Mouse (Mus musculus) layer of hippocampus, adult 18-20 months (tissue): ENCODE results near the gene Speer4c. TPM values are rescaled to one million over a fixed set of nuclear protein-coding genes. Genes with fewer than 3 reads are reported as not detected.
"Not testable (repeated sequence)": the region's sequence is repeated elsewhere in the genome, so short reads cannot be mapped to it uniquely, and the experiment has no call there.

ENCODE experiments used
- DNase-seq, 2 experiments: peaks; one replicate each; pipeline ENCODE4 v3.0.0; 2022; ENCODE audit warnings: low spot score in 2 of 2
- long read RNA-seq: library from polyadenylated mRNA; stranded (forward); transcript quantifications from one replicate; pipeline ENCODE4 v2.0.0, GENCODE M21; 2021
- total RNA-seq, 2 experiments: library from RNA; stranded (reverse); gene quantifications; 2 replicates each; pipeline ENCODE4 v1.2.3; 2021

Gene Speer4c
- not detected for total RNA-seq
- long read RNA-seq = 0 reads

- not testable (repeated sequence) for DNase-seq
These were observed at the start of gene Speer4c for GRCm38 (mm10) chr5:15714171-15714570. Gene Speer4c, minus strand, starts transcription at chr5:15714271.

GRCm38 (mm10) chr5:15747478-15748255 lies 33.6 kb upstream of the Speer4c start:
- DNase-seq = no peak

- no peak for DNase-seq
These were observed 20.2 kb upstream of the Speer4c start for GRCm38 (mm10) chr5:15734097-15734867.

- DNase-seq = peak in 1 of 2 experiments; percentile 66
These were observed 11.2 kb downstream of the Speer4c start for GRCm38 (mm10) chr5:15702891-15703290.

- DNase-seq = not testable (repeated sequence)
These were observed 16.4 kb downstream of the Speer4c start for GRCm38 (mm10) chr5:15697719-15698118.

- DNase-seq = not testable (repeated sequence)
These were observed 22.2 kb downstream of the Speer4c start for GRCm38 (mm10) chr5:15691849-15692248.

- not testable (repeated sequence) for DNase-seq
These were observed 23.2 kb downstream of the Speer4c start for GRCm38 (mm10) chr5:15690822-15691221.

GRCm38 (mm10) chr5:15689659-15690213 lies 24.3 kb downstream of the Speer4c start:
- DNase-seq = not testable (repeated sequence)

GRCm38 (mm10) chr5:15688874-15689658 lies 25.0 kb downstream of the Speer4c start:
- DNase-seq = not testable (repeated sequence)

- not testable (repeated sequence) for DNase-seq
These were observed 32.6 kb downstream of the Speer4c start for GRCm38 (mm10) chr5:15681301-15682035.

GRCm38 (mm10) chr5:15679980-15680949 lies 33.8 kb downstream of the Speer4c start:
- not testable (repeated sequence) for DNase-seq

GRCm38 (mm10) chr5:15678907-15679306 lies 35.2 kb downstream of the Speer4c start:
- DNase-seq = not testable (repeated sequence)

- DNase-seq = not testable (repeated sequence)
These were observed 36.3 kb downstream of the Speer4c start for GRCm38 (mm10) chr5:15677750-15678149.

GRCm38 (mm10) chr5:15674429-15675244 lies 39.4 kb downstream of the Speer4c start:
- not testable (repeated sequence) for DNase-seq

- not testable (repeated sequence) for DNase-seq
These were observed 40.1 kb downstream of the Speer4c start for GRCm38 (mm10) chr5:15673989-15674388.

- DNase-seq = not testable (repeated sequence)
These were observed 43.3 kb downstream of the Speer4c start for GRCm38 (mm10) chr5:15670789-15671188.

GRCm38 (mm10) chr5:15663847-15664246 lies 50.2 kb downstream of the Speer4c start:
- not testable (repeated sequence) for DNase-seq
